Mouse (Mus musculus) large intestine, adult 2 months (tissue): ENCODE measurements around the gene Sirt1. TPM values are rescaled to one million over a fixed set of nuclear protein-coding genes. Genes with fewer than 3 reads are reported as not detected.
A peak's percentile ranks its signal among the peaks of the same experiment; 100 is the strongest.
"Not testable (repeated sequence)": the region's sequence is repeated elsewhere in the genome, so short reads cannot be mapped to it uniquely, and the experiment has no call there.

Experiments
- DNase-seq: peaks from one replicate; pipeline ENCODE4 v3.0.0-alpha.2; 2012; ENCODE audit warnings: low read depth, low spot score
- WGBS: fragments of 180-500 bp; shearing (Covaris S2); methylation state at CpG from one replicate; pipeline ENCODE4 v1.1.7; 2018; 5-methylcytosine and 5-hydroxymethylcytosine counted together
- polyA plus RNA-seq: library from polyadenylated mRNA; depleted of rRNA; stranded (reverse); fragments of >200 nt; gene quantifications from 2 replicates; pipeline ENCODE4 v1.2.3, GENCODE M21; 2012

Gene Sirt1
- polyA plus RNA-seq, 1 experiment: 2.0 TPM

DNA sequence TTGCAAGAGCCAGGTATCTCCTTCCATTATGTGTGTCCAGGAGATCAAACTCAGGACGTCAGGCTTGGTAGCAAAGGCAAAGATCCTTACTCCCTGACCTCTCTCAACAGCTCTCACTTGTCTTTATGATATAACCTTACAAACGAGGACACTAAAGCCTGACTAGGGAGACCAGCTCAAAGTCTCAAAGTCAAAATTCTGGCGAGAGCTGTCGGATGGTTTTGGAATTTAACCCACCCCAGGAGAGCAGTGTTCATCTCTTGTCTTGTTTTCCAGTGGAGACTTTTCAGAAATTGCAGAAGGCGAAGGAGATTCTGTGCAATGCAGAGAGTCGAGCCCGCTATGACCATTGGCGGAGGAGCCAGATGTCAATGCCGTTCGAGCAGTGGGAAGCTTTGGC is 15.5 kb upstream of the Sirt1 start:
- 89% methylated on average over 10 of the region's 10 CpGs for WGBS
- DNase-seq: no peak

DNA sequence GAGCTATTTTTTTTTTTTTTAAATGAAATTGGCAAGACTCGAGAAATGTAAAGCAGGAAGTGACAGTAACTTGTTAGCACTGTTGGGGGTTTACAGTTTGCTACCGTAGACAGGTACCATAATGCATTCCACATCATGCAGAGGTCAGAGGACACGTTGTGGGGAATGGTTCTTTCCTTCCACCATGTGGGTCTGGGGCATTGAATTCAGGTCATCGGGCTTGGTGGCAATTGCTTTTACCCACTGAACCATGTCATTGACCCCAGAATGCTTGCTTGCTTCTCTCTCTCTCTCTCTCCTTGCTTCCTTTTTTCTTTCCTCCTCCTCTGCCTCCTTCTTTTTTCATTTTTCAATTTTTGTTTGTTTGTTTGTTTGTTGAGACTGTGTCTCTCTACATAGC is 7.4 kb upstream of the Sirt1 start:
- DNase-seq: no peak
- 54% methylated on average over 4 of the region's 4 CpGs for WGBS

DNA sequence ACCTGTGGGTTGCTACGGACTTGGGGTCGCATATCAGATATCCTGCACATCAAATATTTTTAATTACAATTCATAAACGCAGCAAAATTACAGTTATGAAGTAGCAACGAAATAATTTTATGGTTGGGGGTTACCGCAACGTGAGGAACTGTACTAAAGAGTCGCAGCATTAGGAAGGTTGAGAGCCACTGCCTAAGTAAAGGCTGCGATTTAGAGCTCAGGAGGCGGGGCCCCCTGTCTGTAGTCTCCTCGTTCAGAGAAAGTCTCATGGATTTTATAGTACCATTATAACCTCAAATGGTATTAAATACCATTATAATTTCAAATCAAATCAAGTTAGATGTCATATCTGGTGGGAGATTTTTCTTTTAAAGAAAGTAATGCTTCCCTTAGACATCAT is 5.5 kb upstream of the Sirt1 start:
- no peak for DNase-seq
- WGBS: 4% methylated on average over 10 of the region's 10 CpGs

DNA sequence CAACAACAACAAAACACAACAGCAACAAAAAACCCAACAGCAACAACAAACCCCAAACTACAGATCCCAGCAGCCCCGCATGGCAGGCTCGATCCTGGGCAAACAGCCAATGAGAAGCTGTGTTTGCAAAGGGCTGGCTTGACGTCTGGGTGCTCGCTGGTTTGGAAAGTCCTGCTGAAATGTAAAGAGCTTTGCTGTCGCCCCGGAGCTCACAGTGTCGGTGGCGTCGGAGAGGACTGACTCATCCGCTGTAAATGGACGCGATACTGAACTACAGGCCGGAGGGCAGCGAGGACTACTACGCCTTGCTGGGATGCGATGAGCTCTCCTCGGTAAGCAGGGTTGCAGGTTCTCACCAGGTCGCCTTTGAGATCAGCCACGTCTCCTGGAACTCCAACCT is 4.9 kb upstream of the Sirt1 start:
- peak; percentile 70 for DNase-seq
- under 1% methylated on average over 19 of the region's 19 CpGs for WGBS

DNA sequence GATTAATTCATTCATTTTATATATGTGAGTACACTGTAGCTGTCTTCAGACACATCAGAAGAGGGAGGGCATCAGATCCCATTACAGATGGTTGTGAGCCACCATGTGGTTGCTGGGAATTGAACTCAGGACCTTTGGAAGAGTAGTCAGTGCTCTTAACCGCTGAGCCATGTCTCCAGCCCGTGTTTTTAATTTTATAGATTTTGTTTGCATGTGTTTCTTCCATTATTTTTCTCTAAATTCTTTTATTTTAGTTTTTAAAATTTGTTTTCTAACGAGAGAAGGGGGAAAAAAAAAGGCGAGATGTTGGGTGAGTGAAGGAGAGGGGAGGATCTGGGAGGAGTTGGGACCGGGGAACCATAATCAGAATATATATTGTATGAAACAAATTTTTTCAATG is 4.4 kb upstream of the Sirt1 start:
- not testable (repeated sequence) for DNase-seq
- WGBS: 20% methylated on average over 5 of the region's 5 CpGs

DNA sequence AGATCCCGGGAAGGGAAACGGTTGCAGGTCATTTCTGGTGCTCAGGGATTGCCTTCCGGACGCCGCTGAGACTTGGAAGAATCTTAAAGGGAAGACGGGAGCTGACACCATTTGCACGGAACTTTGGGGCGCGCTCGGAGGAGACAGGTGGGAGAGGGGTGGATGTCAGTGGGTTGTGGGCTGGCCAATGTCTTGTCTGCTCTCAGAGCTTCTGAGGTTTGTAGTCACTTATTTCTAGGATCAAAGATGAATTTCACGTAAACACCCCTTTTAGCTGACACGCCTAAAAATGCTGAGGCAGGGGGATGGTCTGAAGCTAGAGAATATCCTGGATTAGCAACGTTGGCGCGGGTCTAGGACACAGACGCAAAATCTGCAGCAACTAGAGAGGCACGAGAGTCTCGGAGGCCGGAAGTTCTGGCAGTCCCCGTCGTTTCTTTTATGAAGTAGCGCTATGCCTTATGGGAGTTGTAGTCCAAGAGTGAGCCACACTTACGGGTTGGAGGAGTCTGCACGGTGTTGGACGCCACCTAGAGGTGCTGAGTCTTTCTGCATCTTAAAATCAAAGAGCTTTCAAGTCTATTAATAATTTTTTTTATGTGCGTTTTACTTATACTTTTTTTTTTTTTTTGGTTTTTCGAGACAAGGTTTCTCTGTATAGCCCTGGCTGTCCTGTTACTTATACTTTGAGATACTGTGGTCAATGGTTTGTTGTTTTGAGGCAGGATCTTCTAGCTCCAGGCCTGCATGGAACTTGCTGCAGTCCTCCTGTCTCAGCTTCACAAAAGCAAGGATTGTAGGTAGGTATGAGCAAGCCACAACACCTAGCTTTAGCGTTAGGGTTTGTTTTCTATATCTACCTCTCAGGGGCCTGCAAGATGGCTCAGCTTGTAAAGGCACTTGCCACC is 1.1 kb upstream of the Sirt1 start, which contains the start of gene Dnajc12:
Gene Dnajc12 (plus strand): TSS at position 72 of the 908 bp plus-strand sequence.
- under 1% methylated on average over 28 of the region's 28 CpGs for WGBS
- peak; percentile 99 for DNase-seq

DNA sequence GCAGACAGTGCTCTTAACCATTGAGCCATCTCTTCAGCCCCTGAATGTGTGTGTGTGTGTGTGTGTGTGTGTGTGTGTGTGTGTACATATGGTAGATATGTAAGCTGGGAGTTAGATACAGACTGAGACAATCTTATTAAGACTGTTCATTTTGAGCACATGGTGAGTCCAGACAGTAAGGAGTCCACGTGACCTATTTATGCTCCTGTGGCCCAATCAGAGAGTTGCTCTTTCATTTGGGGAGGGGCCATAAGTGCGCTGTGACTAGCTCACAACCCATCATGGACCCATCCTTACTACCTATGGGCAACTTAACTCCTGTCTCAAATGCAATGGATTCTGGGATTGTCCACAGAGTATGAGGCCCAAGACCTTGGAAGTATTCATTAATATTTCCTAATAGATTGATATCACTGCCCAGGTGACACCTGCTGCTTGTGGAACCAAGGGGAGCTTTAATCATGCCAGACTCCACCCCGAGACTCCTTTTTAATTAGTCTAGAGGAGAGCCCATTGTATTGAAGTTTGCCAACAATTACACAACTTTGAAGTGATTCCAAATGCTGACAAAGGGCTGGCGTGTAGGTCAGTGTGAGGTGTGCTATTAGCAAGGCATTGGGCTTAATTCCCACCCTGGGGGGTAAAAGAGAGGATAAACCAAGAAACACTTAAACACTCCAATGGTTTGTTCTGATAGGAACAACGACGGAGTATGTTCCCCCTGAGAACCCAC is 2.4 kb downstream of the Sirt1 start:
- DNase-seq: no peak
- 71% methylated on average over 6 of the region's 6 CpGs for WGBS

DNA sequence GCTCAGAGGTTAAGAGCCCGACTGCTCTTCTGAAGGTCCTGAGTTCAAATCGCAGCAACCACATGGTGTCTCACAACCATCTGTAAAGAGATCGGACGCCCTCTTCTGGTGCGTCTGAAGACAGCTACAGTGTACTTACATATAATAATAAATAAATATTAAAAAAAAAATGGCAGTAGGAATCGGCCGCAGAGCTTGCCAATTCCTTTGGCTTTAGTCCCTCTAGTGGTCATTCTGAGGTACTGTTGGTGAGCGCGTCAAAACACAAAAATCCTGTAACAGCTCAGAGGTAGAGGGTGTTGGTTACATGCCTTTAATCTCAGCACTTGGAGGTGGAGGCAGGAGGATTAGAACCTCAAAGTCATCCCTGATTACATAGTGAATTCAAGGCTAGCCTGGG is 4.0 kb downstream of the Sirt1 start:
- WGBS: 15% methylated on average over 9 of the region's 9 CpGs
- no peak for DNase-seq

DNA sequence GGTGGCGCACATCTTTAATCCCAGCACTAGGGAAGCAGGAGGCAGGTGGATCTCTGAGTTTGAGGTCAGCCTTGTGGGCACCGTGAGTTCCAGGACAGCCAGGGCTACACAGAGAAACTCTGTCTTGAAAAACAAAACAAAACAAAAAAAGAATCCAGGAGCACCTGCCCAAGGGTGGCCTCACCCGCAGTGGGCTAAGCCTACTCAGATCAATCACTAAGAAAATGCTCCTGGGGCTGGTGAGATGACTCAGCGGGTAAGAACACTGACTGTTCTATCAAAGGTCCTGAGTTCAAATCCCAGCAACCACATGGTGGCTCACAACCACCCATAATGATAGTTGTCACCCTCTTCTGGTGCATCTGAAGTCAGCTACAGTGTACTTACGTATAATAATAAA is 5.2 kb downstream of the Sirt1 start:
- 81% methylated on average over 5 of the region's 5 CpGs for WGBS

DNA sequence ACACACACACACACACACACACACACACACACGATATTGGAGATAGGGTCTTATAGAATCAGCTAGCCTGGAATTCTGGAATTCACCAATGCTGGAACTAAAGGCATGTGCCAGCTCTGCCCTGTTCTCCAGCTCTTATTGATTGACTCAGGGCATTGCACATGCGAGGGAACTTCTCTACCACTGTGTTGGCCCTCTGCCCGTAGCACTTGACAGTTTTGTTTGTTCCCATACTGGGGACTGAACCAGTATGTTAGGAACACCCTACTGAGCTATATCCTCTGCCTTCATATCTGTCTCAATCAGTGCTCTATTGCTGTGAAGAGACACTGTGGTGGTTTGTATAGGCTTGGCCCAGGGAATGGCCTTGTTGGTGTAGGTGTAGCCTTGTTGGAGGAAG is 13.5 kb downstream of the Sirt1 start:
- DNase-seq: no peak
- 57% methylated on average over 3 of the region's 3 CpGs for WGBS

More for the DNA sequence above, 5.2 kb downstream of the Sirt1 start:
- DNase-seq: no peak

DNA sequence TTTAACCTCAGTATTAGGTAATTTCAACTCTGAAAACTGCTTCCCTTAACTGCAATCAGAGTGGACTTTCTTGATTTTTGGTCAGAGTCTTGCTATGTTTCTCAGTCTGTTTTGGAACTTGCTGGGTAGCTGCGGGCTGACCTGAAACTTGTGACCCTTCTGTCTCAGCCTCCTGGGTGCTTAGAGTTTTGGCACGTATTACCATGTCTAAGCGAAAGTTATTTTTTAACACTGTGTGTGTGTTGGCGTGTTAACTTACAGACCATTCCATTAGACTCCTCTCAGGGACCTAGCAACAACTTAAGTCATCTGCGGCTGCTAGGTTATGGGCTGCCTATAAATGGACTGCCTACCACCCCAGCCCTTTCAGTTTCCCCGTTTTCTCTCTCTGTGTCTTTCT is 14.1 kb downstream of the Sirt1 start:
- no peak for DNase-seq
- WGBS: 75% methylated on average over 6 of the region's 6 CpGs

DNA sequence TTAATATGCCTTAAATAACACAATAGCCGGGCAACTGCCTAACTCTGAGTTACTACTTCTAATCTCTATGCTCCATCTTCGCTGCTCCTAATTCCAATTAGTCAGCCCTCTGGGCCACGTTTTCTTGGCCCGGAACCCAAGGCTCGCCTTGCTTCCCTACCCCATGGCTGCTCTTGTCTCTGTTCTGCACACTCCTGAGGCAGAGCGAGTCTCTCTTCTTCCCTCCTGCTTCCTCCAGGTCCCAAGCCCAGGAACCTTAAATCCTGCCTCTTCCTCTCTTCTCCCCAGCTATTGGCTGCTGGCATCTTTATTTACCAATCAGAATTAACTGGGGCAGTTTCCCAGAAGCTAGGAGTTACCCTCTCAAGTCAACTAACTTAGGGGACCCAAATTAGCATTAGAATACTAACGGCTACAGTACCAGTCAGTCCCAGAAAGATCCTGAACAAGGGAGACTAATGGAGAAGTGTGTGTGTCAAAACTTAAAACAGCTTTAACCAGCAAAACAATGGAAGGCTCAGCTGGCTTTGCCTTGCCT is 15.5 kb downstream of the Sirt1 start:
- WGBS: 63% methylated on average over 7 of the region's 7 CpGs
- DNase-seq: no peak

DNA sequence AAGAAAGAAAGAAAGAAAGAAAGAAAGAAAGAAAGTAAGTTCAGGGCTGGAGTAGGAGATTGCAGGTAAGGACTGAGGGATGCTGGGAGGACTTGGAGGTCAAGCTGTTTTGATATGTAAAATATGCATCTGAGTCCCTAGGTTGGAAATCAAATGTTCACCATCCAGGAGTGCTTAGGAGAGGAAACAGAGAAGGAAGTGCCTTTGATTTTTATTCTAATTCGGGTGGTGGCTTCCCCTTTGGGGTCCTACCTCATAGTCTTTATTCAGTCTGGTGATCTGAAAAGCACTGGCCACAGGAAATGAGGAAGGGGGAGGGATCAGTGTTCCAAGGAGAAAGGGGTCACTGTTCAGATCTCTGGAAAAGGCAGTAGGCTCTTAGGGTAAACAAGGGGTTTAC is 21.0 kb downstream of the Sirt1 start:
- 72% methylated on average over 1 of the region's 1 CpGs for WGBS
- no peak for DNase-seq

DNA sequence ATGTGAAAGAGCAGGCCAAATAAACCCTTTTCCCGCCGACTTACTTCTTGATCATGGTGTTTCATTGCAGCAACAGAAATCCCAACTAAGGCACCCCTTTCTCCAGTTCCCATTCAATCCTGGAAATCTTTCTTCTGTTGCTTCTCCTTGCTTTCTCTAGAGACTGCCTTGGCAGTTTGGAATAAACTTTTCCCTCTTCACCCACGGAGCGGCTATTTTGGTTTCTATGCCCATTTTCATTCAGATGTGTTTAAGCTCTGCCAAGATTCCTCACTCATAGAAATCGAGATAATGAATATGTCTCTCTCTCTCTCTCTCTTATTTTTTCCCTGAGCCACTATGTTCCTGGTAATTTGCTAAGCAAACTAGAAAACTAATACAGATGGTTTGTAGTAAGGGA is 29.4 kb downstream of the Sirt1 start:
- DNase-seq: no peak
- WGBS: 80% methylated on average over 5 of the region's 5 CpGs

DNA sequence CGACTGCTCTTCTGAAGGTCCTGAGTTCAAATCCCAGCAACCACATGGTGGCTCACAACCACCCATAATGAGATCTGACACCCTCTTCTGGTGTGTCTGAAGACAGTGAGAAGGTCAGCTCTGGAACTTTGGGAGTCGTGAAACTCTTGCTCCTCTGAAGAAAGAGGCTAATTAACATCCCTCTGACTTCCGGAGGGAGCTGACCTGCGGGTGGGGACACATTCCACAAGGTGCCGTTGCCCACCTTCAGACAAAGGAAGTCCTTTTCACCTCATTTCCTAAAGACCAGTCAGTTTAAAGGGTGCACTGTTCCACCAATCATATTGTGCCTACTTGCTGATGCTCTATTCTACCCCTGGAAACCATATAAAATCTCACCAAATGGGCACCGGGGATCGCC is 30.4 kb downstream of the Sirt1 start:
- DNase-seq: not testable (repeated sequence)
- WGBS: 70% methylated on average over 7 of the region's 7 CpGs

DNA sequence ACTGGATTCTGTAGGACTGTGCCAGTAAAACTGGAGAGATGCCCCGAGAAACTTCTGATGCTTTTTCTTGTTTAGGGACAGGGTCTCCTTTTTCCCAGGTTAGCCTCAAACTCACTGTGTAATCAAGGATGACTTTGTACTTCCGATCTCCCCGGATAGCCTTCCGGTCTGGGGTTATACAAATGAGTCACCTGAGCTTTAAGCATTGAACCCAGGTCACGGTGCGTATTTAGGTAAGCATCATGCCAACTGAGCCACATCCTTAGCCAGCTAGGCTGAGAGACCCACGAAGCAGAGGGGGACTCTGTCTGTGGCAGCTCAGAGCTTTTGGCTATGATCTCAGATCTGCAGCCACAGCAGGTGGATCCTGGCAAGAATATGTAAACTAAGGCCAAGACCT is 30.8 kb downstream of the Sirt1 start:
- no peak for DNase-seq
- 88% methylated on average over 7 of the region's 7 CpGs for WGBS

DNA sequence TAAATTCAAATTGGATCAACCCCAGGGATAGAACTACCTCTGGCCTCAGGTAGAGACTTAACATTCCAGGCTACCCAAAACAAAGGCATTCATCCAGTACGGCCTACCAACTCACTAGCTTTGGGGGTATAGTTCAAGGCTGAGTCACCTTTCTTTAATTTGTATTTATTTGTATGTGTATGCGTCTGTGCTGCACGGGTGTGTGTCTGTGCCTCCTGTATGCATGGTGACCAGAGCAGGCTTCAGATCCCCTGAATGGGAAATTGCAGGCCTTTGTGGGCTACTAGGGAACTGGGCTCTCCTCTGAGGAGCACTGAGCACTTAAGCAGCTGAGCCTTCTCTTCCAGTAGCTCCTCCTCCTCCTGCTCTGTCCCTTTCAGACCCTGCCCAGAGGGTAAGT is 33.2 kb downstream of the Sirt1 start:
- WGBS: 64% methylated on average over 3 of the region's 3 CpGs
- no peak for DNase-seq

DNA sequence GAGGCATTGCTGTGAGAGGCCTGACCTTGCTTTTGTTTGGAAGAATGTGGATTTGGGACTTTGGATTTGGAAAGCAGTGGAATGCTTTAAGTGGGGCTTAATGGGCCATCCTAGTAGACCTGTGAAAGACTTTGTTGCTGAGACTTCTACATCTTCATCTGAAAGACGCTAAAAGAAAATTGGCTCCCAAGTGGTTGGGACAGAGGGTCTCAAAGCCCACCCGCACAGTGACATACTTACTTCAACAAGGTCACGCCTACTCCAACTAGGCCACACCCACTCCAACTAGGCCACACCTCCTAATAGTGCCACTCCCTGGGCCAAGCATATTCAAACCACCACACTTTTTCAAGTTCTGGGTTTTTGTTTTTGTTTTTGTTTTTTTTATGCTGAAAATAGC is 36.8 kb downstream of the Sirt1 start:
- 88% methylated on average over 3 of the region's 3 CpGs for WGBS

DNA sequence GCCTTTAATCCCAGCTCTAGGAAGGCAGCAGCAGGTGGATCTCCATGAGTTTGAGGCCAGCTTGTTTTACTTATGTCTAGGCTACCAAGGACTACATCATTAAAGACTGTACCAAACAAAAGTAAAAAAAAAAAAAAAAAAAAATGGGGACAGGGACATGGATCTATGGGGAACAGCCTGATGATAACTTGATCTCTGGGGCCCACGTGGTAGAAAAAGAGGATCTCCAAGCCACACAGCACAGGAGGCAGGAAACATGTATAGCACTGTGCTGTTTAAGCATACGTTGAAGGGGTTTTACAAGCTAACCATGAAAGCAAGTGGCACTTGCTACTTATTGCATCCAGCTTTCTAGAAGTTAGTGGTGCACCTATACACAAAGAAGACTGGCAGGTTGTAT is 40.2 kb downstream of the Sirt1 start:
- DNase-seq: no peak
- 85% methylated on average over 2 of the region's 2 CpGs for WGBS

More for the DNA sequence above, 36.8 kb downstream of the Sirt1 start:
- DNase-seq: no peak

DNA sequence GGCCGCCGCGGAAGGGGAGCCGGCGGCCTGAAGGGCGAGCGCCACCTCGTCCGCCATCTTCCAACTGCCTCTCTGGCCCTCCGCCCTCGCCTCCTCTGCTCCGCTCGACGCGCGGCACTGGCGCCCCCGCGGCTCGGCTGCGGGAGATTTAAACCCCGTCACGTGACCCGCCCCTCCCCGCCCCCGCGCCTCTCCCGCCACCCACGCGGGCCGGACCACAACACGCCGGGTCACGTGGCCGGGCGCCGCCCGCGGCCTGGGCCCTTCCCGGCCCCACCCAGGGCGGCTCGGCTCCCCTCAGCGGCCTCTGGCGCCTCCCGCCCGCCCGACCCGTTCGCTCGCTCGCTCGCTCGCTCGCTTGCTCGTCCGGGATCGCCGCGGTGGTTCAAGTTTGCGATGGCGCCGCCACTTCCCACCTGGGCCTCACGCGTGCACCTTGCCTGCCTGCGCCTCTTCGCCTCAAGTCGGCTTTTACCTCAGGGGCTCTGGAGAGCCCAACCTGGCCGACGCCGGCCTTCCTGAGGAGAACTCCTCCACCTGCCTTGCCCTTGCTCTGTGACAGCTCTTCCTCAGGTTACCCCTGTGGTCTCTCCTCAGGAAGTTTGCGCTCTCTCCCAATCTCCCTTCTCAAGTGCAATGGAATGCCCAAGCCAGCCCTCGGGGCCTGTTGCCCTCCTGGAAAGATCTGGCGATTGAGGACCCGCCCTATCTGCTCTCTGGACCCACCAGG is 42.4 kb downstream of the Sirt1 start:
- DNase-seq: peak; percentile 52
- 3% methylated on average over 69 of the region's 74 CpGs for WGBS
